Mouse (Mus musculus): ENCODE measurements around the gene Tbc1d1. TPM values are rescaled to one million over a fixed set of nuclear protein-coding genes. Genes with fewer than 3 reads are reported as not detected.

The Tbc1d1 gene
- total and polyA plus RNA-seq, 3 experiments = 26.0 to 38.6 (median 31.9) TPM

DNA sequence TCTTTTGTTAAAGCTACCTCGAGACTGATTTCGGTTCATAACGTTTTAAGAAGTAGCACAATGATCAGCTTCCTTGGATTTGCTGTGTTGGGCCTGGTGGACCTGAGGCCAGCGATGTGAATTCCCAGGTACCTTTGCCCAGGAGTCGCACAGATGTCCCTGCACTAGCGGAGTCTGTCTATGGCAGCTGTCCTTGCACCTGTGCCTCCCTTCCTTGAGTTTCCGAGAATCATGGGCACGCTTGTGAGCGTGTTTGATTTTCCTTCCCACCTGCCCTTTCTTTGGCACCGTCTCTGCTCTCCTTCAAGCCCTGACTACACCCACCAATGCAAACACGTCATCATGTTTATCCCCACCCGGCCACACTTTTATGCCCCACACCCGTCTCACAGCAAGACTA, 242.1 kb downstream of the Tbc1d1 start:
- in situ Hi-C loops (cut with MboI; ENCODE audit: low pct_ligation_motif_present, low pct_unique_long_range_greater_than_20kb, low sequenced_read_pairs) (no loop called here), dilution Hi-C loops (cut with MboI; ENCODE audit: extremely low pct_ligation_motif_present, extremely low pct_unique_long_range_greater_than_20kb, low sequenced_read_pairs) (no loop called here)
- Histone ChIP-seq H3K4me2 (ENCODE audit: insufficient read depth, low read depth, poor library complexity, severe bottlenecking) (no peak overlapping the region), H3K4me1 (ENCODE audit: control insufficient read depth in 1 of 2, insufficient read depth in 2 of 2) (peaks cover 5 to 8% of the 10 kb centered on the region in 2 experiments), H3K27me3 (replicated peaks) (no peaks in the 10 kb centered on the region), H3K9me3 (replicated peaks; ENCODE audit: low read length) (no peaks in the 10 kb centered on the region), H3K79me2 (replicated peaks; ENCODE audit: control insufficient read depth, extremely low read depth, insufficient read depth, poor library complexity, severe bottlenecking) (no peaks in the 10 kb centered on the region), H3K36me3 (replicated peaks in 1 of 2; ENCODE audit: control insufficient read depth in 1 of 2, insufficient read depth in 1 of 2, low read length in 1 of 2) (no peaks in the 10 kb centered on the region), H3K4me3 (replicated peaks in 1 of 3; ENCODE audit: low read depth in 2 of 3, low read length in 2 of 3, poor library complexity in 1 of 3) (no peak overlapping the region), H3K9ac (ENCODE audit: insufficient read depth, low read depth) (no peak overlapping the region), H3K27ac (ENCODE audit: insufficient read depth, low read depth) (no peak overlapping the region)
- no peak for TF ChIP-seq USF2 (conservative IDR thresholded peaks at IDR 0.05; ENCODE audit: low read depth, low read length)
- TF ChIP-seq TBP (conservative IDR thresholded peaks at IDR 0.05; ENCODE audit: low read depth, low read length) = no peak
- DNase-seq (ENCODE audit: extremely low read depth) = no peak

DNA sequence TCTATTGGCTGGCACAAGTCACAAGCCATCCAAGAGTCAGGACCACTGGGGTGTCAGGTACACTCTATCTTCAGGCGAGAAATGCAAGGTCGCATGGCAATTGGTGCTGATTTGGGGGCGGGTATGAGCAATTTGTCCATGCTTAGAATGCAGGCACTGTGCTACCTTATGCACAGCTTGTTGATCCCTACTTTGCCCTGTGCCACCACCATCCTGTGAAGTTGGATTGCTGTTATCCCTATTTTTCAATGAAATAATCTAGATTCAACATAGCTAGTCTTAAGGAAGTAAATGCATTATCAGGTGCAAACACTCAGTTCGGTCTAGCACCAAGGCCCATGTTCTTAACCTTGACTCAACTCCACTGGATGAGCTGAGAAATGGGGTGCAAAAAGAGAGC, 244.6 kb downstream of the Tbc1d1 start:
- H3K27ac ChIP-seq (ENCODE audit: insufficient read depth, low read depth) = no peak overlapping the region
- H3K27me3 ChIP-seq (replicated peaks) = no peaks in the 10 kb centered on the region
- H3K36me3 ChIP-seq (replicated peaks in 1 of 2; ENCODE audit: control insufficient read depth in 1 of 2, insufficient read depth in 1 of 2, low read length in 1 of 2) = no peaks in the 10 kb centered on the region
- no peak overlapping the region for H3K9ac ChIP-seq (ENCODE audit: insufficient read depth, low read depth)
- H3K4me1 ChIP-seq (ENCODE audit: control insufficient read depth in 1 of 2, insufficient read depth in 2 of 2) = peaks cover 5 to 7% of the 10 kb centered on the region in 2 experiments
- H3K4me2 ChIP-seq (ENCODE audit: insufficient read depth, low read depth, poor library complexity, severe bottlenecking) = no peak overlapping the region
- no peaks in the 10 kb centered on the region for H3K79me2 ChIP-seq (replicated peaks; ENCODE audit: control insufficient read depth, extremely low read depth, insufficient read depth, poor library complexity, severe bottlenecking)
- no peak overlapping the region for H3K4me3 ChIP-seq (replicated peaks in 1 of 3; ENCODE audit: low read depth in 2 of 3, low read length in 2 of 3, poor library complexity in 1 of 3)
- TF ChIP-seq UBTF (IDR thresholded peaks at IDR 0.05; ENCODE audit: low read depth, low read length) (no peak), EP300 (IDR thresholded peaks at IDR 0.05; ENCODE audit: low read length) (no peak), TCF12 (IDR thresholded peaks at IDR 0.05; ENCODE audit: low read depth, low read length) (no peak), ZC3H11A (IDR thresholded peaks at IDR 0.05; ENCODE audit: low read depth, low read length) (no peak), TBP (conservative IDR thresholded peaks at IDR 0.05; ENCODE audit: low read depth, low read length) (no peak), MAFK (IDR thresholded peaks at IDR 0.05; ENCODE audit: insufficient replicate concordance, low read length) (no peak), MAZ (IDR thresholded peaks at IDR 0.05; ENCODE audit: low read depth, low read length) (no peak), CTCF (conservative IDR thresholded peaks at IDR 0.05 in 1 of 2, IDR thresholded peaks at IDR 0.05 in 1 of 2; ENCODE audit: low read depth in 2 of 2, low read length in 2 of 2) (no peak), ZNF384 (IDR thresholded peaks at IDR 0.05; ENCODE audit: low read depth, low read length) (no peak), USF1 (IDR thresholded peaks at IDR 0.05; ENCODE audit: low read depth, low read length) (no peak), BHLHE40 (IDR thresholded peaks at IDR 0.05; ENCODE audit: low read depth, low read length) (no peak), NELFE (IDR thresholded peaks at IDR 0.05; ENCODE audit: low read depth, low read length) (no peak), MAX (IDR thresholded peaks at IDR 0.05; ENCODE audit: low read length) (no peak), ETS1 (conservative IDR thresholded peaks at IDR 0.05; ENCODE audit: low read depth, low read length) (no peak)
- dilution Hi-C loops (cut with MboI; ENCODE audit: extremely low pct_ligation_motif_present, extremely low pct_unique_long_range_greater_than_20kb, low sequenced_read_pairs) (no loop called here), in situ Hi-C loops (cut with MboI; ENCODE audit: low pct_ligation_motif_present, low pct_unique_long_range_greater_than_20kb, low sequenced_read_pairs) (no loop called here)
- no peaks in the 10 kb centered on the region for H3K9me3 ChIP-seq (replicated peaks; ENCODE audit: low read length)
- no peak for DNase-seq (ENCODE audit: extremely low read depth)

Other genes with a start within 250 kb of the Tbc1d1 start
- gene Rell1, start 187.4 kb upstream of the Tbc1d1 start, total RNA-seq (2012; rRNA removed) = 1.0 and 1.5 TPM in 2 replicates
- gene Rell1, start 187.4 kb upstream of the Tbc1d1 start, total RNA-seq (2014; rRNA removed) = 1.4 TPM in 2 replicates
- gene Rell1, start 187.4 kb upstream of the Tbc1d1 start, polyA plus RNA-seq (2012; ENCODE audit: insufficient read length, low read depth) = 1.6 and 1.8 TPM in 2 replicates
- gene Pgm2, start 63.4 kb upstream of the Tbc1d1 start, total RNA-seq (2012; rRNA removed) = 8.6 and 9.8 TPM in 2 replicates
- 19.3 and 22.5 TPM in 2 replicates for gene Pgm2, start 63.4 kb upstream of the Tbc1d1 start, total RNA-seq (2014; rRNA removed)
- gene Pgm2, start 63.4 kb upstream of the Tbc1d1 start, polyA plus RNA-seq (2012; ENCODE audit: insufficient read length, low read depth) = 27.2 and 28.2 TPM in 2 replicates